Mouse (Mus musculus) MEL-GATA-1-ER (cell line): ENCODE results near the gene Crocc.

Experiments used
- DNase-seq: peaks from one replicate; pipeline ENCODE4 v3.0.0-alpha.2; 2012; ENCODE audit warnings: low read depth; ENCODE audit errors: extremely low read depth

The Crocc gene

DNA sequence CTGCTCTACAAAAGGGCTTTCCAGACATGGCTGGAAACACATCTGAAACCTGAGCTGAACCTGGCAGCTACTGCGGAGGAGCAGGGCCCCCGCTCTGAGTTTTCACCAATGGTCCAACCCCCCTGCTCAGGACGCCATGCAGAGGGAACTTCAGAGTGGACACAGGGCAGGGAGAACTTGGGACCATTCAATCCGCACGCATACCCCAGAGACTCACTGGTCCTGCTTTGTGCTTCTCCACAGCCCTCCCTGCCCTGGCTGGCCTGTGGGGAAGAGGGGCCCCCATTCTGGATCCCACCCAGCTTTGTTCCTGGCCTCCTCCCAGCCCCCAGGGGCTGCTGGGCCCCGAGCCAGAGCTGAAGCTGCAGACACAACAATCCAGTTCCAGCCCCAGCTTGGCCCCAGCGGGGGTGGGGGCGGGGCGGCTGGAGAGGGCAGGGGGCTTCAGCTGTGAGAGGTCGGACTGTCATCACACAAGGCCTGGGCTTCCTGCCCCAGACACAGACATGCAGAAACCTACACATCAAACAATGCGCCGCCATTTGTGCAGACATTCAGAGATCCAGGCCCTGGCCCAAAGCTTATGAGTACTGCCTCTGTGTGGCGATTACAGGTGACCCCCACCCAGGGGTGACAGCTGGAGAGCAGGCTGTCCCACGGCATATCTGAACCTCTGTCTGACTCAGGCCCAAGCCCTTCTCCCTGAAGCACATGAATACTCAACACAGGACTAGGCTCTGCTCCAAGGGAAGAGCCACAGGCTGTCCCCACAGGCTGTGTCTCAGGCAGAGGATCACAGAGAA lies 39.3 kb downstream of the Crocc start:
- no peak for DNase-seq

DNA sequence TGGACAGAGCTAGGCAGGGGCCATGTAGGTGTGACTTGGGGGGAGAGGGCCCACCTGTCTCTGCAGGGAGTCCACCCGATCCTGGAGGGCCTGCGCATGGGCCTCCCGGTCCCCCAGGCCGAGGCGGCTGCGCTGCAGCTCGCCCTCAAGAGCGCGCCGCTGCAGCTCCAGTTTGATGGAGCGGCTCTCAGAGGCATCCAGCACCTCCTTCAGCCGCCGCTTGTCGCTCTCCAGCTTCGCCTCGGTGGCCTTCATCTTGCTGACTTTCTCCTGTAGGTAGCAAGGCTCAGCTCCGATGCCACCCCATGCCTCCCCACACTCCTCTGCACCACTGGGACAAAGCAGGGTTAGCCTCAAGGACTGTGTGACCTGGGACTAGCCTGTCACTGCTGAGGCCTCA lies 40.1 kb downstream of the Crocc start:
- DNase-seq: no peak

DNA sequence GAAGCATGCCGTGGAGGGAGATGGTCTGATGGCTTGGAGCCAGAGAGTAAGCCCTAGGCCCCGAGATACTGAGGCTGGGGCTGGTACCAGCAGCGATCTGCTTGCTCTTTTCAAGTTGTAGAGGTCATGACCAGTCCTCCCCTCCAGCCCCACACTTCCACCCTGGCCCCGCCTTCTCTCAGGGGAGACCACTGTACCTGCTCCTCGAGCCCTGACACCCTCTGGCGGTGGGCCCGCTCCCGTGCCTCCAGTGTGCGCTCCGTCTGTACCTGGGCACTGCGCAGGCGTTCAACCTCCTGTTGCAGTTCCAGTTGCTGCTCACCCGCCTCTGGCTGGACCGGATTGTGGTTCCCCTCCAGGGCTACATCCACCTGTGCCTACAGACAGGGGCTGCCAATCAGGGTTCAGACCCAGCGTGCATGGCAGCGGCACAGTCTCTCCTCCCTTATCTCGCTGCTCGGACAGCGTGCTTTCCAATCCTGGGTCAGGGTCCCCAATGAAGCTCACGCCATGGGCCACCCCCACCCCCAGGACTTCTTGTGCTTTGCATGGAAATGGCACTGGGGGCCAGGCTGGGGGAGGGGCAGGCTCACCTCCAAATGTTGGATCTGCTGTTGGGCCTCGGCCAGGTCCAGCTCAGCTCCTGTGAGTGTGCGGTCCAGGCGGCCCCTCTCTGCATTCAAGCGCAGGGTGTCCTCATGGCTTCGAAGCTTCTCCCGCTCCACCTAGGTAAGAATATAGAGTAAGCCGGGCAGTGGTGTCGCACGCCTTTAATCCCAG lies 42.5 kb downstream of the Crocc start:
- no peak for DNase-seq

DNA sequence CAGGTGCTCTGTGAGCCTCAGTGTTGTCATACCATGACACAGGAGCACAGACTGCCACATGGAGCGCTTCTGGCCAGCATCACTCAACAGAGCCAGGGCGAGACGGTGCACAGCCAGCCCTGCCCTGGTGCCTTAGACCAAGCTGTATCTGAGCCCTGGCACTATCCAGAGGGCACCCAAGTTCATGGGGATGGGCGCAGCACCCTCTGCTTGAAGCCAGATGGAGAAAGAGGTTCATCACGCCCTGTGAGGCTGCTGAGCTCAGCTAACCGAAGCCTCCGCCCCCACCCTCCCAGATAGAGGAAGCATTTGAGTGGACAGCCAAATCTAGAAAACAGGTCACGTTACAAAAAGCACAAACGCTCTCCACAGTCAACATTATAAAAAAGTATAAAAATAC lies 44.0 kb downstream of the Crocc start:
- no peak for DNase-seq

DNA sequence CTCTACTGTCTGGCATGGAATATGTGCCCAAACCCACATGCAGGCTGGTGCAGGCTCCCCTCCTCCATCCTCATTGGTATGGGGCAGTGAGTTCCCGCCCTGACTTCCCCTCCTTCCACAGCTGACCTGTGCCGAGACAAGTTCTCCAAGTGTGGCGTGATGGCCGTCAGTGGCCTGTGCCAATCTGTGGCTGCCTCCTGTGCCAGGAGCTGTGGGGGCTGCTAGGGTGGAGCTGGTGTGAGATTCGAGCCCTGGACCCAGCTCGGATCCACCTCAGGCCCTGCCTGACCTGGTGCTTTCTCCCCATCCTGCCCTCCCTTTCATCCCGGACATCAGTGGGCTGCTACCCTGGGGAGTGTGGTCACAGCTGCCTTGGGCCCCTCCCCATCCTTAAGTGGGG lies 45.0 kb downstream of the Crocc start:
- DNase-seq: no peak

DNA sequence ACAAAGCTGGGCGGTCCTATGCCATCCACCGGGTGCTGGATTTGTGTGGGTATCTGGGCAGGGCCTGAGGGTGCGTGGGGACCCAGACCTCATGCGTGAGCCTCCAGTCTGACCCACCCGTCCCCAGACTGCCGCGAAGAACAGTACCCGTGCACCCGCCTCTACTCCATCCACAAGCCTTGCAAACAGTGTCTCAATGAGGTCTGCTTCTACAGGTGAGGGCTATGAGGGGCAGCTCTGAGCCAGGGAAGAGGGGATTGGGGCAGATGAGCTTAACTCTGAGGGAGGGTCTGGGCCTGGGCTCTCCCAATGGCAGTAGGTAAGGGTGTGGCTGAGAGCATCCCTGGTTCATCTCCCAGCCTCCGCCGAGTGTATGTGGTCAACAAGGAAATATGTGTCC lies 45.5 kb downstream of the Crocc start:
- DNase-seq: no peak

DNA sequence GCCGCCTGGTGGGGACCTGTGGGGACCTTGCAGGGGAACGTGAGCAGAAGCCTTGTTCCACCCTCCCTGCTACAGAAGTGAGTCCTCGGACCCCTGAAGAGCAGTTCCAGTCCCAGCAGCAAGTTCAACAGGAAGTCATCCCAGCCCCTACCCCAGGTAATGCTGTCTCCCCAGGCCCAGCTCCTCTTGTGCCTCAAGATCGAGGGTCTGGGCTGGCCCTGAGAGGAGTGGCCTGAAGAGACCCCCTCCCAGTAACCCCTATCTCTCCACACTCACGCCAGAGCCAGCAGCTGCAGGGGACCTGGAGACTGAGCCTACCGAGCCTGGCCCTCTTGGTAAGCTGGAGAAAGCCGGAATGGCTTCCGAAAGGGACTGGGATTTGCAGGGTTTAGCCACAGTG lies 46.2 kb downstream of the Crocc start:
- DNase-seq: no peak

DNA sequence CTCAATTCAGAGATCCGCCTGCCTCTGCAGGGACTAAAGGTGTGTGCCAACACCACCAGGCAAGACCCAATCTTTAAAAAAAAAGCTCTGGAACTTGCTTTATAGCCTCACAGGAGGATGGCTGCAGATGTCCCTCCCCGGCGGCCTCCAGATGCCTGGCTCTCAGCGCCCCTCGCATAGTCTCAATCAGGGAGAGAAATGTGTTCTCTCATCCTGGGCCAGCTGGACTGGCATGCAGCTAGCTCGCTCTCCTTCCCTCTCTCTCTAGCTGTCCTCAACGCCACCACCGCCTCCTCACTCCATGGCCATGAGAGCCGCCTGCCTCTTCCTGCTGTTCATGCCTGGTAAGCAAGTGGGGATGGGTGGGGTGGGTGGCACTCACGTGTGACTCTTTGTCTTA lies 47.8 kb downstream of the Crocc start:
- DNase-seq: no peak

DNA sequence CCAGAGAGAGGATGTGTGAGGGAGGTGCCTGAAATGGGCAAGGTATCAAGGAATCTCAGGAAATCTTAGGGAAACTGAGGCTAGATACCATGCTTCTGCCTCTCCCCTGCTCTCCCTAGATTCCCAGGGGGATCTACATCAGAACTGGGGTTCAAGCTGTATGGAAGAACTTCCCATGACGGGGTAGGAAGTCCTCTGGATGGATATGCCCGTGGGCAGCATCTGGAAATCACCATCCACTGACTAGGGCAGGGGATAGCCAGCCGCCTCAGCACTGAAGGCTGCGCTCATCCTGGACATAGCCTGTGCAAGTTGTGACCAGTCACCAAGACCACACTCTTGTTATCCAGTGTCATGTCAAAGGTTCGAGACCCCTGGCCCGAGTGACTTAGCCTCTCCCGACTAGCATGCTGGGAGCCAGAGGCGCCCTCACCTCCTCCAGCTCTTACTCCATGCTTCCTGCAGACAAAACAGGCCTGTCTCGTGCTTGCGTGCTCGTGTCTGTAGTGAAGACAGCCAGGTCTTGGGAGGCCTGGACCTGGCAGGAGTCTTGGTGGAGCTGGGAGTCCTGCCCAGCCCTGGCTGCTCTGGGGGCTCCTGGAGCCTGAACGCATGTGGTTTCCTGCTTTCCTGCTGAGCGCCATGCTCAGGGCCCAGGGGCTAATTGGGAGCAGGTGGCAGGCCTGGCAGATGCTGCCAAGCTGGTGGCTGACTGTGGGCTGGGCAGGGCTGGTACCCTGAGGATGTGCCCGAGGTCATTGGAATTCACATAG lies 48.6 kb downstream of the Crocc start:
- no peak for DNase-seq

DNA sequence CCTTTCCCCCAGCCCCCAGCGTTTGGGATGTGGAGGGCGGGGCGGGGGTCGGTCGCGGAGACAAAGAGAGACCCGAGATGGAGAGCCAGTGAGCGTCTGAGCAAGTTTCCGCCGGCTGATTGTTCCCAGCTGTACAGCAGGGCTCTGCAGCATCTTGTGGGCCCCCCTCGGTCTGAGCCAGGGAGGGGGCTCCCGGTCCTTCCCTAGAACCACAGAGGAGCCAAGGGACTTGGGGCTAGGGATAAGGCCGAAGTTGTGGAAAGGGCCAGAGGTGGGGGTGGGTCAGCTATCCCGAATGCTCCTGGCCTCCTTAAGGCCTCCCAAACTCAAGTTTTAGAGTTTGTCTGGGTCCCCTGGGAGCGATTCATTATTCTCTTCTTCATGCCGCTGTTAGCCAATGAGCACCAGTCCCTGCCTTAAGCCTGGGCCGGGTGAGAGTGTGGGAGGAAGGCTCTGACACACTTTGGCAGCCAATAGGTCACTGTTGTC lies 49.4 kb downstream of the Crocc start:
- no peak for DNase-seq

DNA sequence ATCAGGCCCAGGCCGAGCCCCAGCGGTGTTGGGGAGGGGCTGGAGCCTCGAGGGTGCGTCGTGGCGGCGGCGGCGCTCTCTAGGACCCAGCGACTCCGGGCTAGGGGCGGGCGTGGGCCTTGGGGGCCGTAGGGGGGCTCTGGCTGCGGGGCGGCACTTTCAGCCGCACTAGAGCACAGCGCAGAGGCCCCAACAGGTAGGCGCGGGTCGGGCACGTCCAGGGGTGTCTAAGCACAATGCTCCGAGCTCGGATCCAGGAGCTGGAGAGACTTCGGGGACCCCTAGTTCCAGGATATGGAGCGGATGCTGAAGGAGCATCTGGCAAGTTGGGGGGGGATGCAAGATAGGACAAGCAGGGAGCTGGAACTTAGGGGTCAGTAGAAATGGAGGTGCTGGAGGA lies 49.8 kb downstream of the Crocc start:
- no peak for DNase-seq

DNA sequence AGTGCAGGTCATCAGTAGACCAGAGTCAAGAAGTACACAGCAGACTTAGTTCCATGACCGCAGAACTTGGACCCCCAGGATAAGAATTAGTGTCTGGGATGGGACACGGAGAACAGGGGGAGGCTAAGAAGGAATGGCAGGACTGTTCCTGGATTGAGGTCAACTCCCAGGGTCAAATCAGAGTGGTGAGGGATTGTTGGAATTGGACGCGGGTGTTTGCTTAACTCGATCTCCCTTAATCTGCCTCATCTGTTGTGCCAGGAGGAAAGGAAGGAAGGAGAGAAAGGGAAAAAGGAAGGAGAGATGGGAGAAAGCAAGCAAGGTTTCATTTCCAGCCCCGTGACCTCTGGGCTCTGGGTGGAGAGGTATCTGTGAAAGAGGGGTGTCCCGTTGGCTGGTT lies 50.2 kb downstream of the Crocc start, which contains the start of gene Mfap2:
TSS of gene Mfap2 (plus strand) at position 301 of the 400 bp plus-strand sequence.
- no peak for DNase-seq

DNA sequence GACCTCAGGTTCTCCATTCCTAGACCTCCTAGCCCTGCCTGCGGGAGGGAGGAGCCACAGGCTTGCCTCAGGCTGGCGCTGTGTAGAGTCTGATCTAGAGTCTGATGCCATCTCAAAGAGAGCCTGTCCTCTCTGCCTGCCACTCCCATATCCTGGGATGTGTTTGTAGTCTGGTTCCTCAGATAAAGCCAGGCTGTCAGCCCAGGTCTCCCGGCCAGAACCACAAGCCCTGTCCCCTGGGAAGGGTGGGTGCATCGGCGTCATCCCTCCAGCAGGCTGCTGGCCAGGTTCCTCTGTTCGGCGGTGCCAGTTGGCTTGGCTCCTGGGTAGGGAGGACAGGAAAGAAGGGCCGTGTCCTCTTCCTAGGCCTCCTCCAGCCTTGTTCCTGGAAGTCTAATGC lies 52.3 kb downstream of the Crocc start:
- peak; percentile 57 for DNase-seq

DNA sequence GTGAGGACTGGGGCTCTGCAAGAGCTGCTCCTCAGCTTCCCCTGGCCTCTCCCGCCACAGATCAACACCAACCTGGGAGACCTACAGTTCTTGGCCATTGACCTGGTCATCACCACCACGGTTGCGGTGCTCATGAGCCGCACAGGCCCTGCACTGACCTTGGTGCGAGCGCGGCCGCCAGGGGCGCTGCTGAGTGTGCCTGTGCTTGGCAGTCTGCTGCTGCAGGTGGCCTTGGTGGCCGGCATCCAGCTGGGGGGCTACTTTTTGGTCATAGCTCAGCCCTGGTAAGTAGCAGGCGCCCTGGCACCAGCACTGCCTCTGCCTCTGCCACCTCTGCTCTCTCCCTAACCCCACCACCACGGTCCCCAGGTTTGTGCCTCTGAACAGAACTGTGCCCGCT lies 54.4 kb downstream of the Crocc start:
- no peak for DNase-seq

DNA sequence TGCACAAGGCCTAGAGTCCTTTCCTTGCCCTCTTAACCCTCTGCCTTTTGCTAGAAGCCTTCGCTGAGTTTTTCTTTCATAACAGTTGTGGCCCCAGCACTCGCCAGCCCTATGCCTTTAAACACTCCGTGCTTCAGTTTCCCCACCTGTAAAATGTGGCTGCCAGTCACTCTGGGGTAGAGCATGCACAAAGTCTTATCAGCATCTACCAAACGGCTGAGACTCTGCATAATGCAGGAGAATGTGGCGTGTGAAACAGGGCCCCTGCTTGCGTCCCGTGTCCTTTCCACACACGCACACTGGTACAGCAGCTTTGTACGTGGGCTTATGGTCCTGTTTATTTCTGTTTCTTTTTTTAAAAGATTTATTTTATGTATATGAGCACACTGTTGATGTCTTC lies 63.5 kb downstream of the Crocc start:
- no peak for DNase-seq

DNA sequence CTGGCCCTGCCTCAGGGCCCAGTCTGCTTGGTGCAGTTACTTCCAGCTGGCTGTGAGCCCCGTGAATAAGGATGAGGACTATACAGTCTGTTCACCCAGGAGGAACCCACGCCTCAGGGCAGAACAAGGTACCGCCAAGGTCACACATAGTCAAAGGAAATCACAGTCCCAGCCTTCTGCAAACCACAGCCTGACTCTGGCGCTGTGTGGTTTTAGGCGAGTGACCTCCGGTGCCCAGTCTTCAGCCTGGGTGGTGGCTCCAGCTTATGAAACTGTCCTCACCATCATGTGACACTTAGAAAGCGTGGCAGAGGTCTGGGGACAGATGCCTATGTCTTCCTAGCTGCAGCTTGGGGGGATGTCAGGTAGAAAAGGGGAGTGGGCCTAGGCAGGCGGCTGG lies 64.5 kb downstream of the Crocc start:
- no peak for DNase-seq

DNA sequence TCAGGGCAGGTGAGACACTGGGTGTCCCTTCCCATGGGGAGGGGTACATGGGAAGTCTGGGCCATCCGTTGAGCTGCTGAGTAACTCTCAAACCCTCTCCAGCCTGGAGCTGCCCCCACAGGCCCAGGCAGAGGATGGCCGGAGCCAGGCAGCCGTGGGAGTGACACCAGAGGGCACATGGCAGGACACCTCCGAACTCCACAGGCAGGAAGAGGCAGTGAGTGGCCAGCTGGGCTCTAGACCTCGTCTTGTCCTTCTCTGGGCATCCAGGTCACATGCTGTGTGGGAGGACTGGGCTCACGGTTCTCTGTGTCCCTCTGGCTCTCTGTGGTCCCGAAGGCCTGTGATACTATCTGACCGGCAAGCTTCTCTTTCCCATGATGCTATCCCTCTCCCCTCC lies 66.5 kb downstream of the Crocc start:
- DNase-seq: no peak

DNA sequence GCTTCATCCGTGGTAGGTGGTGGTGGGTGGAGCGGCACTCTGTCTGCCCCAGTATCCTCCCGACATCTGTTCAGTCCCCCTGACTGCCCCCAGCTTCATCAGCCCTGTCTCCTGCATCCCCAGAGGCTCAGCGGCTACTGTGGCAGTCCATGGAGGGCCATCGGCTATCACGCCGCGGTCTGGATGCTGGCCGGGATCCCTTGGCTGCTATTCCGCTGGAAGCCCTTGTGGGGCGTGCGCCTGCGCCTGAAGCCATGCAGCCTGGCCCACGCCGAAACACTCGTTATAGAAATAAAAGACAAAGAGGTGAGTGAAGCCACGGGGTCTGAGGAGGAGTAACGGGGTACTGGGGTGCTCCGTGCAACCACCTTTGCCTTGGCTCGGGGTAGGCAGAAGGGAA lies 68.1 kb downstream of the Crocc start:
- no peak for DNase-seq

DNA sequence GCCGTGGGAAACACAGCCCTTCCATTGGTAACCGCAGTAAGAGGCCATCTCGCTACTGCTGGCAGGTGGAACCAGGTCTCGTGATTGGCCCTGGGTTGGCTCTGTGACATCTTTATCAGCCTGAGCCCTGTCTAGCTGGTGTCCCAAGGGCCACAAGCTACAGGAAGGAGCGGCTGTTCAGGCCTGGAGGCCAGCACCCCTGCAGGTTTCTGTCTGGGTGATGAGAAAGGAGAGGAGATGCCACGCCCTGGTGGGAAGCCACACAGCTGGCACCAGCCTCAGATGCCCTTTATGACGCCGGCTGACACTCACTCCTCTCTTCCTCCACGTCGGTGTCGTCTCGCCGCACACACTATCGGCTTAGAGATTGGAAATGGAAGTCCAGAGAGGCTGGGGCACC lies 70.9 kb downstream of the Crocc start:
- no peak for DNase-seq

DNA sequence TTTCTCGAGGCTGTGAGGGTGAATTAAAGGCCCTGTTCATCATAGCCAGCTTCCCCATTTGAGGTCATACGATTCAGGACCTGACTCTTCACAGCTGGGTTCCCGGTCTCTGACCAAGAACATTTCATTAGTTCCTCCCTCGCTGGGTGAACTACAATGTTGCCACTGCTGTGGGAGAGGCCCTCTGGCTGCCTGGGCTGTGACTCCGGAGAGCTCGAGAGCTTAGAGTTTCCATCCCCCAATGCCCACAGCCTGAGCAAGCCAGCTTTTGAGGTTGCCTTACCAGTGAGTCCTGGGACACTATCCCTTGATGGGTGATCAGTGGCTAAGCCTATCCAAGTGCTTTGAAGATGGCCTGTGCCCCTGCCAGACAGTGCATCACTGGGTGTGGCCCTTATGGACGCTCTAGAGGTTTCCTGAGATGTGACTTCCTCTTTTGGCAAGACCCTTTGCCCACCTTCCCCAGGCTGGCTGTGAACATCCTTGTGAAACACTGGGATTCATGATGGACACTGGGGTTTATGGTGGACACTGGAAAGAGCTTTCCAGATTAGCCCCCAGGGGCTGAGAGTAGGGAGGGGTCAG lies 71.6 kb downstream of the Crocc start:
- peak; percentile 31 for DNase-seq

DNA sequence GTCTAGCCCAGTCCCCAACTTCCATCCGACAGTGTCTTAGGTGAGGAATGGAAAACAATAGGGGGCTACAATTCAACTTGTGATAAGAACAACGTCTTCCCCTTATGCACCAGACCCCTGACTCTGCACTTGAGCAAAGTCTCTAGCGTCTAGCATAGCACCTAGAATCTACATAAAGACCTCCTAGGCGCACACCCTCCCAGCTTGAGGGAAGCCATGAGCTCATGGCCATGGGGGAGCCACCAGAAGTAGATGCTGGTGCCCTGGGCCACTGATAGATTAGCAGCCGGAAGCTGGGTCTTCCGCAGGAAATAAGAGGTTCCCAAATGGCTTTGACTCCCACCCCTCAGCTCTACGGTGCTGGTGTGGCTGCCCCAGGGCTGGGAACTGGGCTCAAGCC lies 72.9 kb downstream of the Crocc start:
- DNase-seq: peak; percentile 54
